Mouse (Mus musculus) stomach, embryonic 16.5 days (tissue): ENCODE results near the gene Prss46. TPM values are rescaled to one million over a fixed set of nuclear protein-coding genes. Genes with fewer than 3 reads are reported as not detected.

ENCODE experiments used
- ATAC-seq: fragments of 200-750 bp; cut with Nextera tagmentation; 2 replicates; pipeline ENCODE4 v1.8.0; 2017; ENCODE audit warnings: moderate number of reproducible peaks, moderate TSS enrichment; ENCODE audit not compliant: insufficient read depth, low FRiP score
- H3K27ac ChIP-seq: fragments of 300-500 bp; sonication (generic); 2 replicates; pipeline ENCODE4 v1.5.1; 2014; ENCODE audit warnings: low read length
- H3K27me3 ChIP-seq: fragments of 300-500 bp; sonication (generic); 2 replicates; pipeline ENCODE4 v1.6.1; 2014; ENCODE audit warnings: low read length, control low read depth, mixed read lengths; ENCODE audit not compliant: control insufficient read depth, insufficient read depth
- H3K36me3 ChIP-seq: fragments of 300-500 bp; sonication (generic); 2 replicates; pipeline ENCODE4 v1.6.1; 2014; ENCODE audit warnings: low read length; ENCODE audit not compliant: control insufficient read depth, insufficient read depth
- H3K4me1 ChIP-seq: fragments of 300-500 bp; sonication (generic); 2 replicates; pipeline ENCODE4 v1.6.1; 2014; ENCODE audit warnings: low read length, control low read depth, mixed read lengths; ENCODE audit not compliant: control insufficient read depth, insufficient read depth
- H3K4me2 ChIP-seq: fragments of 300-500 bp; sonication (generic); 2 replicates; pipeline ENCODE4 v1.6.1; 2014; ENCODE audit warnings: low read depth, low read length, mixed read lengths
- H3K4me3 ChIP-seq: fragments of 300-500 bp; sonication (generic); replicated peaks from 2 replicates; pipeline ENCODE4 v1.5.1; 2014; ENCODE audit warnings: mild to moderate bottlenecking, low read length
- H3K9ac ChIP-seq: fragments of 300-500 bp; sonication (generic); 2 replicates; pipeline ENCODE4 v1.6.1; 2014; ENCODE audit warnings: low read length
- H3K9me3 ChIP-seq: fragments of 300-500 bp; sonication (generic); replicated peaks from 2 replicates; pipeline ENCODE4 v1.6.1; 2016; ENCODE audit warnings: low read length, control low read depth; ENCODE audit not compliant: control insufficient read depth
- WGBS: fragments of 180-500 bp; shearing (Covaris S2); extraction: QIAGEN DNeasy Blood & Tissue Kit; methylation state at CpG from one replicate; pipeline ENCODE4 v1.1.7; 2014; 5-methylcytosine and 5-hydroxymethylcytosine counted together
- polyA plus RNA-seq: library from polyadenylated mRNA; unstranded; fragments of >200 nt; fragmentation: Nextera tagmentation; extraction: Ambion mirVana; gene quantifications from 2 replicates; pipeline ENCODE4 v1.2.1, GENCODE M21; 2015

Gene Prss46
- polyA plus RNA-seq, 1 experiment from 2014 or later = not detected

DNA sequence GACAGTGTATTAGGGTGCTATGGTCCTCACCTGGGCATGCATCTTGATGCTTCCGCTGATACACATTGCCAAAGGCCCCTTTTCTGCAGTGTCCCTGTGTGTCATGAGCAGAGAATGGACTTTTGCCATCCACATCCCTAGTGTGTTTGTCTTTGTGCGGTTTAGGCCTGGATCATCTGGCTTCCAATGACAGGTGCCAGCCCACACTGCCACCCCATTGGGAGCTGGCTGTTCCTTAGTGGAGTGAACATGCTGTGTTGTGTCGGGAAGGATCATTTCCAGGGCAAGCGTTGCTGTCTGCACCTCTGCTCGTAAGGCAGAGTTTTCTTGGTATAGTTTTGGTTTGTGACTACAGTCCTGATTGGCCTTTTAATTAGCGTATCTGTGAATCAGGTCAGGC, 56.9 kb downstream of the Prss46 start:
- Histone ChIP-seq H3K4me2 (no peak overlapping the region), H3K4me3 (no peak overlapping the region), H3K27ac (no peak overlapping the region), H3K9me3 (no peaks in the 10 kb centered on the region), H3K36me3 (no peaks in the 10 kb centered on the region), H3K9ac (no peak overlapping the region), H3K27me3 (no peaks in the 10 kb centered on the region), H3K4me1 (no peaks in the 10 kb centered on the region)
- no peak for ATAC-seq
- WGBS = 91% methylated on average over 6 of the region's 6 CpGs

DNA sequence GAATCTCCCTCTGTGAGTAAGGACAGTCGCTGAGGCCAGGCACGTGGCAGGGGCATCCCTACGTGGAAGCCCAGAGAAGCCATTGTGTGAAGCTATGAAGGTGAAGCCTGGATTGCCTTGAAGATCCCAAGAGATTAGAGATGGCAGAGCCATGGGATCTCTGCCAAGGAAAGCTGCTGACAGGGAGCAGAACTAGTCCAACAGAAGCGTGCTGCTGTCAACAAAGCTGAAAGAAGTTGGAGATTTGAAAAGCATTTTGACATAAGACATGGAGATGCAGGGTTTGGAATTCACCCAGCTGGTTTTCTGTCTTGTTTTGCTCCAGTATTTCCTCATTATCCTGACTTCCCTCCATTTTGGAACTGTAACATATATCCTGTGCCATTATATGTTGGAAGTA, 58.0 kb downstream of the Prss46 start:
- no peak overlapping the region for H3K9ac ChIP-seq
- H3K4me2 ChIP-seq = no peak overlapping the region
- no peaks in the 10 kb centered on the region for H3K27me3 ChIP-seq
- WGBS = 75% methylated on average over 4 of the region's 4 CpGs
- no peak overlapping the region for H3K4me3 ChIP-seq
- no peaks in the 10 kb centered on the region for H3K36me3 ChIP-seq
- no peaks in the 10 kb centered on the region for H3K4me1 ChIP-seq
- H3K9me3 ChIP-seq = no peaks in the 10 kb centered on the region
- no peak for ATAC-seq
- no peak overlapping the region for H3K27ac ChIP-seq

Other genes with a start within 250 kb of the Prss46 start
- 27.2 and 27.6 TPM in 2 replicates for gene Nradd, start 220.1 kb upstream of the Prss46 start, polyA plus RNA-seq
- gene Nbeal2, start 190.3 kb upstream of the Prss46 start, polyA plus RNA-seq = 10.9 and 12.1 TPM in 2 replicates
- gene Ccdc12, start 188.0 kb upstream of the Prss46 start, polyA plus RNA-seq = 148 and 153 TPM in 2 replicates
- gene Myl3, start 102.6 kb upstream of the Prss46 start, polyA plus RNA-seq = 0.59 and 12.9 TPM in 2 replicates
- gene Pth1r, start 97.4 kb upstream of the Prss46 start, polyA plus RNA-seq = 17.5 and 17.9 TPM in 2 replicates
- not detected in 2 replicates for gene Prss42, start 46.3 kb upstream of the Prss46 start, polyA plus RNA-seq
- not detected in 2 replicates for gene Prss44, start 30.5 kb upstream of the Prss46 start, polyA plus RNA-seq
- gene Prss43, start 17.8 kb upstream of the Prss46 start, polyA plus RNA-seq = not detected in 2 replicates
- not detected in 2 replicates for gene Prss45, start 9.9 kb upstream of the Prss46 start, polyA plus RNA-seq
- gene Prss50, start 13.5 kb downstream of the Prss46 start, polyA plus RNA-seq = 0.36 and 0.92 TPM in 2 replicates
- 8.3 and 10.7 TPM in 2 replicates for gene Als2cl, start 35.4 kb downstream of the Prss46 start, polyA plus RNA-seq
- 1.7 and 1.8 TPM in 2 replicates for gene Tmie, start 35.6 kb downstream of the Prss46 start, polyA plus RNA-seq
- gene Fam240a, start 72.4 kb downstream of the Prss46 start, polyA plus RNA-seq = not detected in 2 replicates
- not detected in 2 replicates for gene Tdgf1, start 101.7 kb downstream of the Prss46 start, polyA plus RNA-seq
- 0.11 and 0.53 TPM in 2 replicates for gene Lrrc2, start 107.0 kb downstream of the Prss46 start, polyA plus RNA-seq
- 0.45 and 1.3 TPM in 2 replicates for gene Rtp3, start 146.1 kb downstream of the Prss46 start, polyA plus RNA-seq
- 39.5 and 58.3 TPM in 2 replicates for gene Ltf, start 174.8 kb downstream of the Prss46 start, polyA plus RNA-seq
- gene Ccrl2, start 213.0 kb downstream of the Prss46 start, polyA plus RNA-seq = 2.7 and 3.2 TPM in 2 replicates